Mouse (Mus musculus): ENCODE results near the gene Bloc1s3. TPM values are rescaled to one million over a fixed set of nuclear protein-coding genes. Genes with fewer than 3 reads are reported as not detected.

Gene Bloc1s3
- polyA plus RNA-seq, 1 experiment from 2014 or later: 2.6 TPM

GRCm38 (mm10) chr7:19508924-19509568 lies 879 bp upstream of the Bloc1s3 start:
- H3K9me3 ChIP-seq (ENCODE audit: low read length): no peaks in the 10 kb centered on the region
- ATAC-seq (no peak), DNase-seq (ENCODE audit: low spot score) (no peak)
- peaks cover 5% of the 10 kb centered on the region for H3K4me1 ChIP-seq (ENCODE audit: insufficient read depth, low read depth, low read length)
- H3K36me3 ChIP-seq (ENCODE audit: insufficient read depth, low read length): no peaks in the 10 kb centered on the region
- H3K9ac ChIP-seq (replicated peaks; ENCODE audit: low read depth): peak overlapping the region; percentile 50
- H3K27me3 ChIP-seq (replicated peaks; ENCODE audit: insufficient read depth, low read length): no peaks in the 10 kb centered on the region
- H3K4me3 ChIP-seq (ENCODE audit: low read depth, low read length): peak overlapping the region; percentile 67
- H3K4me2 ChIP-seq (replicated peaks; ENCODE audit: low read depth, low read length): peak overlapping the region; percentile 83
- 3% methylated on average over 15 of the region's 15 CpGs for WGBS
- no peak for TF ChIP-seq CTCF (IDR thresholded peaks at IDR 0.05)
- no peak for TF ChIP-seq EP300 (IDR thresholded peaks at IDR 0.05)
- no peak overlapping the region for H3K27ac ChIP-seq (ENCODE audit: low read length)

GRCm38 (mm10) chr7:19507612-19507981 lies 570 bp downstream of the Bloc1s3 start:
- TF ChIP-seq EP300 (IDR thresholded peaks at IDR 0.05) (no peak), CTCF (IDR thresholded peaks at IDR 0.05) (no peak)
- Histone ChIP-seq H3K9me3 (ENCODE audit: low read length) (no peaks in the 10 kb centered on the region), H3K9ac (replicated peaks; ENCODE audit: low read depth) (peak overlapping the region; percentile 66), H3K4me1 (ENCODE audit: insufficient read depth, low read depth, low read length) (peaks cover 5% of the 10 kb centered on the region), H3K27ac (ENCODE audit: low read length) (peak overlapping the region; percentile 81; the same call in 1 of the 2 replicates), H3K4me3 (ENCODE audit: low read depth, low read length) (peak overlapping the region; percentile 67), H3K4me2 (replicated peaks; ENCODE audit: low read depth, low read length) (peak overlapping the region; percentile 83), H3K27me3 (replicated peaks; ENCODE audit: insufficient read depth, low read length) (no peaks in the 10 kb centered on the region), H3K36me3 (ENCODE audit: insufficient read depth, low read length) (no peaks in the 10 kb centered on the region)
- 6% methylated on average over 15 of the region's 18 CpGs for WGBS
- no peak for DNase-seq (ENCODE audit: low spot score)
- ATAC-seq: no peak

DNA sequence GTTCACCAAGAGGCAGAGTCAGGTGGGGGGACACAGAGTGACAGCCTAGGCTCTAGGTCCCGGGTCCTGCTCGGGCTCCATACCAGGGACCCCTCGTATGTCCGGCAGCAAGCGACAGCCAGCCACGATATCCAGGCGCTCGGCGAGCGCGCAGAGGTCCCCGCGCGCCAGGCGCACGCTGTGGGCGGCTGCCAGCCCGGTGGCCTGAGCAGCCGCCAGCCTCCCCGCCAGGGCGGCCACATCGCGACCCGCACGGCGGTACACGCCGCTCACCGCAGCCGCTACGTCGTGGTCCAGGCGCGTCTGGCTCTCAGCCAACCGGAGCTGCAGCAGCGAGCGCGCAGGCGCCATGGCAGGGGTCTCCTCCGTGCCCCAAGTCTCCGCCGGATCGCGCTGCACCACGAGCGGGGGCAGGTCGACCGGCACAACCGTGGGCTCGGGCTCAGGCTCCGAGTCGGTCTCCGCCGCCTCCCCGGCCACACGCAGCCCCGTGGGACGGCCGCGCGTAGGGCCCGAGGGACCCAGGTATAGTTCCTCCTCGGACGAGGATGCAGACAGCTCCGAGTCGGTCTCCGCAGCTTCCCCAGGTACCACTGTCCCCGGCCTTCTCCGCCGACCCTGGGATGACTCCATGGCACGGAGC lies 1.1 kb downstream of the Bloc1s3 start:
- no peaks in the 10 kb centered on the region for H3K9me3 ChIP-seq (ENCODE audit: low read length)
- peak overlapping the region; percentile 67 for H3K4me3 ChIP-seq (ENCODE audit: low read depth, low read length)
- no peak for ATAC-seq
- H3K36me3 ChIP-seq (ENCODE audit: insufficient read depth, low read length): no peaks in the 10 kb centered on the region
- whole genome bisulfite sequencing: 2% methylated on average over 69 of the region's 71 CpGs
- DNase-seq (ENCODE audit: low spot score): no peak
- peaks cover 5% of the 10 kb centered on the region for H3K4me1 ChIP-seq (ENCODE audit: insufficient read depth, low read depth, low read length)
- H3K9ac ChIP-seq (replicated peaks; ENCODE audit: low read depth): peak overlapping the region; percentile 16; the same call in 1 of the 2 replicates
- no peak overlapping the region for H3K27ac ChIP-seq (ENCODE audit: low read length)
- H3K27me3 ChIP-seq (replicated peaks; ENCODE audit: insufficient read depth, low read length): no peaks in the 10 kb centered on the region
- H3K4me2 ChIP-seq (replicated peaks; ENCODE audit: low read depth, low read length): peak overlapping the region; percentile 83
- TF ChIP-seq CTCF (IDR thresholded peaks at IDR 0.05): no peak
- no peak for TF ChIP-seq EP300 (IDR thresholded peaks at IDR 0.05)

GRCm38 (mm10) chr7:19506326-19506725 lies 1.8 kb downstream of the Bloc1s3 start:
- ATAC-seq: no peak
- no peaks in the 10 kb centered on the region for H3K9me3 ChIP-seq (ENCODE audit: low read length)
- no peak for DNase-seq (ENCODE audit: low spot score)
- H3K4me2 ChIP-seq (replicated peaks; ENCODE audit: low read depth, low read length): no peak overlapping the region
- TF ChIP-seq EP300 (IDR thresholded peaks at IDR 0.05) (no peak), CTCF (IDR thresholded peaks at IDR 0.05) (peak; percentile 55)
- H3K4me3 ChIP-seq (ENCODE audit: low read depth, low read length): no peak overlapping the region
- H3K4me1 ChIP-seq (ENCODE audit: insufficient read depth, low read depth, low read length): peaks cover 5% of the 10 kb centered on the region
- H3K36me3 ChIP-seq (ENCODE audit: insufficient read depth, low read length): no peaks in the 10 kb centered on the region
- H3K27me3 ChIP-seq (replicated peaks; ENCODE audit: insufficient read depth, low read length): no peaks in the 10 kb centered on the region
- 35% methylated on average over 6 of the region's 6 CpGs for WGBS
- H3K27ac ChIP-seq (ENCODE audit: low read length): no peak overlapping the region
- no peak overlapping the region for H3K9ac ChIP-seq (replicated peaks; ENCODE audit: low read depth)

GRCm38 (mm10) chr7:19503481-19504068 lies 4.6 kb downstream of the Bloc1s3 start:
- Histone ChIP-seq H3K4me3 (ENCODE audit: low read depth, low read length) (no peak overlapping the region), H3K4me2 (replicated peaks; ENCODE audit: low read depth, low read length) (no peak overlapping the region), H3K27me3 (replicated peaks; ENCODE audit: insufficient read depth, low read length) (no peaks in the 10 kb centered on the region), H3K36me3 (ENCODE audit: insufficient read depth, low read length) (no peaks in the 10 kb centered on the region), H3K27ac (ENCODE audit: low read length) (no peak overlapping the region), H3K4me1 (ENCODE audit: insufficient read depth, low read depth, low read length) (no peaks in the 10 kb centered on the region), H3K9ac (replicated peaks; ENCODE audit: low read depth) (no peak overlapping the region), H3K9me3 (ENCODE audit: low read length) (no peaks in the 10 kb centered on the region)
- peak; percentile 79 for DNase-seq (ENCODE audit: low spot score)
- TF ChIP-seq EP300 (IDR thresholded peaks at IDR 0.05): no peak
- peak; percentile 93 for TF ChIP-seq CTCF (IDR thresholded peaks at IDR 0.05)
- WGBS: 28% methylated on average over 5 of the region's 5 CpGs
- peak; percentile 9 for ATAC-seq

DNA sequence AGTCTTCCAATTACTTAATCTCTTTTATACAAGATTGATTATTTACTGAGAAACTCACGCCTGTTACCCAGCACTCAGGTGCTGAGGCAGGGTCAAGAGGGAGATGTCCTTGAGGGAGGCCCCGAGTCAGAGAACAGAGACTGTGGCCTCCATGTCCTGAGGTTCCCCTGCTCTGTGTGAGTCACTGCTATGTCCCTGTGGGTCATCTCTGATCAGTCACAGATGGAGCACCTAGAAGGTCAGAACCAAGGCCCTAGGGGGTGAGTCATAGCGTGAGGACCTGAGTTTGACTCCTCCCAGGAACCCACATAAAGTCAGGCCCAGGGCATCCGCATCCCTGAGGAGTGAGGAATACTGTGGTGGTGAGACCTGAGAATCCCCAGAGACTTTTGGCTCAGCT lies 6.5 kb downstream of the Bloc1s3 start:
- H3K36me3 ChIP-seq (ENCODE audit: insufficient read depth, low read length): no peaks in the 10 kb centered on the region
- H3K9me3 ChIP-seq (ENCODE audit: low read length): no peaks in the 10 kb centered on the region
- ATAC-seq (no peak), DNase-seq (ENCODE audit: low spot score) (no peak)
- H3K4me1 ChIP-seq (ENCODE audit: insufficient read depth, low read depth, low read length): no peaks in the 10 kb centered on the region
- 56% methylated on average over 4 of the region's 4 CpGs for WGBS
- no peak for TF ChIP-seq CTCF (IDR thresholded peaks at IDR 0.05)
- TF ChIP-seq EP300 (IDR thresholded peaks at IDR 0.05): no peak
- no peak overlapping the region for H3K9ac ChIP-seq (replicated peaks; ENCODE audit: low read depth)
- H3K27me3 ChIP-seq (replicated peaks; ENCODE audit: insufficient read depth, low read length): no peaks in the 10 kb centered on the region
- no peak overlapping the region for H3K27ac ChIP-seq (ENCODE audit: low read length)
- H3K4me2 ChIP-seq (replicated peaks; ENCODE audit: low read depth, low read length): no peak overlapping the region
- H3K4me3 ChIP-seq (ENCODE audit: low read depth, low read length): no peak overlapping the region
